Comparison of ENCODE assay signal across 10 mouse cellular contexts in genomic region chr8:124066325-124067058, GRCm38 (mm10). TPM values are rescaled to one million over a fixed set of nuclear protein-coding genes. Genes with fewer than 3 reads are reported as not detected.
DNase-seq lines count a peak whose midpoint lies in the region; ATAC-seq and TF ChIP-seq lines count a peak whose summit lies in the region.
"Had no signal": no experiment of that assay in that cellular context is flagged by ENCODE, and none has a peak within 500 bp of the region (broad histone marks: within the 10 kb centered on the region; RNA-seq: fewer than 3 reads in every experiment).

No protein-coding gene starts in this region.

- no peaks in the 10 kb centered on the region for H3K27me3 ChIP-seq in limb, embryonic 13.5 days
- H3K27me3 ChIP-seq in thymus, adult 2 months (ENCODE audit: control insufficient read depth, insufficient read depth, low read length), result no peaks in the 10 kb centered on the region

- 47% methylated on average over 4 of the region's 4 CpGs for WGBS in limb, embryonic 13.5 days
- 10% methylated on average over 4 of the region's 4 CpGs for WGBS in thymus, adult 2 months

- DNase-seq in gastrocnemius, adult 18-20 months (ENCODE audit: low spot score), result peak; percentile 14
- DNase-seq in gastrocnemius, adult 8-10 months (ENCODE audit: low spot score in 2 of 2), result no peak
- peak; percentile 54 to 80 for DNase-seq in heart, adult 18-20 months
- peak; percentile 56 for DNase-seq in thymus, adult 2 months
- no peak for DNase-seq in urinary bladder, postnatal 4 days (ENCODE audit: low spot score in 2 of 2)
- DNase-seq in retina, embryonic 14.5 days (ENCODE audit: low spot score), result no peak
- DNase-seq in yolk sac, embryonic 10.5 days (ENCODE audit: low spot score), result no peak
- DNase-seq: right cerebral cortex, postnatal 4 days had no signal

- no peak overlapping the region for H3K9ac ChIP-seq in limb, embryonic 13.5 days

- H3K36me3 ChIP-seq in limb, embryonic 13.5 days, result no peaks in the 10 kb centered on the region
- no peaks in the 10 kb centered on the region for H3K36me3 ChIP-seq in thymus, adult 2 months (ENCODE audit: control insufficient read depth, insufficient read depth, low read length)

- H3K4me1 ChIP-seq in limb, embryonic 13.5 days, result peaks cover 29% of the 10 kb centered on the region
- H3K4me1 ChIP-seq in thymus, adult 2 months (replicated peaks; ENCODE audit: control insufficient read depth, insufficient read depth, low read length), result peaks cover 33% of the 10 kb centered on the region

- H3K4me2 ChIP-seq in limb, embryonic 13.5 days (replicated peaks), result no peak overlapping the region

- peak overlapping the region; percentile 44; the same call in 1 of the 2 replicates for H3K27ac ChIP-seq in limb, embryonic 13.5 days
- peak overlapping the region; percentile 58 for H3K27ac ChIP-seq in thymus, adult 2 months (ENCODE audit: control insufficient read depth, insufficient read depth, low read length)
- H3K27ac ChIP-seq: macrophage had no signal

- TF ChIP-seq CTCF in thymus, adult 2 months (IDR thresholded peaks at IDR 0.05; ENCODE audit: borderline replicate concordance, control insufficient read depth, extremely low read depth, insufficient read depth, low read length, poor library complexity), result no peak

- TF ChIP-seq POLR2A in thymus, adult 2 months (IDR thresholded peaks at IDR 0.05; ENCODE audit: control insufficient read depth, extremely low read depth, insufficient read depth, low read length, poor library complexity), result no peak

- no peaks in the 10 kb centered on the region for H3K9me3 ChIP-seq in limb, embryonic 13.5 days

- peak; percentile 79 for ATAC-seq in limb, embryonic 13.5 days (ENCODE audit: low FRiP score, low read depth)

- H3K4me3 ChIP-seq in limb, embryonic 13.5 days, result no peak overlapping the region
- H3K4me3 ChIP-seq in thymus, adult 2 months (ENCODE audit: control insufficient read depth, insufficient read depth, low read length), result no peak overlapping the region

RNA-seq across cellular contexts. Expression of gene Urb2, which starts 45.2 kb away (rescaled TPM):
- total RNA-seq in gastrocnemius, adult 18-20 months (2021), result 1 to 10 TPM; 5.3 to 6.3 TPM
- total RNA-seq in gastrocnemius, adult 8-10 months (2022), result 1 to 10 TPM; 5.7 to 7.4 (median 6.5) TPM
- 1 to 10 TPM; 6.7 to 7.2 TPM for total RNA-seq in heart, adult 18-20 months (2021)
- polyA plus RNA-seq in limb, embryonic 13.5 days (2015; fragmentation: Nextera tagmentation; extraction: Ambion mirVana), result 4.5 and 5.5 TPM in 2 replicates
- 16.2 and 20.0 TPM in 2 replicates for polyA plus RNA-seq in thymus, adult 2 months (2012; rRNA removed)

RNA-seq across cellular contexts. Expression of gene Taf5l, which starts 45.3 kb away (rescaled TPM):
- 10 to 100 TPM; 11.9 to 13.8 TPM for total RNA-seq in gastrocnemius, adult 18-20 months (2021)
- total RNA-seq in gastrocnemius, adult 8-10 months (2022), result 10 to 100 TPM; 13.0 to 16.3 (median 14.8) TPM
- 10 to 100 TPM; 12.1 to 13.5 TPM for total RNA-seq in heart, adult 18-20 months (2021)
- polyA plus RNA-seq in limb, embryonic 13.5 days (2015; fragmentation: Nextera tagmentation; extraction: Ambion mirVana), result 36.4 and 38.7 TPM in 2 replicates
- 96.5 and 106 TPM in 2 replicates for polyA plus RNA-seq in thymus, adult 2 months (2012; rRNA removed)

Comparison
In these comparisons a context has a peak if more than half of its experiments do, and no peak if none do; other contexts are left out.
1. DNase-seq: peak in gastrocnemius, adult 18-20 months (single experiment), heart, adult 18-20 months (2 of 2) and thymus, adult 2 months (single experiment); none in gastrocnemius, adult 8-10 months (0 of 2), urinary bladder, postnatal 4 days (0 of 2), retina, embryonic 14.5 days (single experiment) and yolk sac, embryonic 10.5 days (single experiment).